Mouse (Mus musculus): ENCODE results near the gene Cox15.

Gene Cox15

DNA sequence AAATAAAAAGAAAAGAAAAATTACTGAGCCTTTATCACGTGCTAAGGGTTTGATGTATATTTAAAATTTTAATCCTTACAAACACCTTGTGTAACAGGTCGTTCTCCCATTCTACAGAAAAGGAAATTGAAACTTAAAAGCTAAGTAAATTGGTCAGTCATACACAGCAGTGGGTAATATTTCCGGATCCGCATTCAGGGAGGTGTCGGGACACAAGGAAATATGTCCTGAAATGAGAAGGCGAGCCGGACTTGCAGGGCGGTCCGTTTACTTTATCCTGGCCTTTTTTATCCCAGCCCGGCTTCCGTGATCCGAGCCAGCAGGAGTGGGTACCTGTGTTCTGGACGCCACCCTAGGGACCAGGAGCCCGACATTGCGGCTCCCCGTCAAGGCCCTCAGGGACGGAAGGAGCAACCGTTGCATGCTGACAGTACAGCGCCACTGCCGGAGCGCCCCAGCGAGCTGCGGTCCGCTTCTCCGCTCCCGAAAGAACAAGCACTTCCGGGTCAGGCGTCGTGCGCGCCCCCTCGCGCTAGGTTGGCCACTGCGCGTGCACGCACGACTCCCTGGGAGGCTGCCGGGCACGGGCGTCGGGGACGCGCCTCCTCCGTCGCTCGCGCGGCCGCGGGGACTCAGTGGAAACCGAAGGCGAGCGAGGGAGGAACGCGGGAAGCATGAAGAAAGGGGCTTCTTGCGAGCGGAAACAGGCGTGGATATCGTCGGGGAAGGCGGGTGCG is at the start of gene Cox15, which contains the start of gene Cutc:
Gene Cox15 (minus strand): TSS at position 512 of the 737 bp plus-strand sequence.
Gene Cutc (plus strand): TSS at position 508 of the 737 bp plus-strand sequence.
- in situ Hi-C loops (cut with MboI; ENCODE audit: unreplicated experiment in 2 of 2) = loop anchor here (5.0 to 25.0 kb wide), 6 partner anchors 40 to 965 kb away; partner anchors contain the start of genes Got1 (in 2 of the 2) and Hps1 (in 1 of the 2)

GRCm38 (mm10) chr19:43801427-43802051 is 48.7 kb upstream of the Cox15 start:
- in situ Hi-C loops (cut with MboI; ENCODE audit: unreplicated experiment in 2 of 2) = no loop called here

DNA sequence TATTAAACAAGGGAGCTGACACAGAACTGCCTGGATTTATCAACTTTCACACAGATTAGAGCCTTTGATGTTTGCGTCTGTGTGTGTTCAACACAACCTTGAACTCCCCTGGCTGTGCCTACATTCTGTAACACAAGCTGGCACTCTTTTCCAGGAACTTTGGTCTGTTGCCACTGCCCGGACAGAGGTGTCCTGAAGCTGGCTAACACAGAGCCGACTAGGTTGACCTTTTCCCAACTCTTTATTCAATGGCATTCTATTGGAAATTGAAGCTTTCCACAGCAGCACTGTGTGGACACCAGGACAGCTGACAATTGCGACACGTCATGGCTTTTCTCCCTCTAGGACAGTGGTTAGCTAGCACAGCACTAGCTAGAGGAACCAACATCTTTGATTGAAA is 44.4 kb upstream of the Cox15 start:
- in situ Hi-C loops (cut with MboI; ENCODE audit: unreplicated experiment in 2 of 2) = no loop called here

GRCm38 (mm10) chr19:43795511-43795910 is 42.7 kb upstream of the Cox15 start:
- in situ Hi-C loops (cut with MboI; ENCODE audit: unreplicated experiment in 2 of 2) = no loop called here

DNA sequence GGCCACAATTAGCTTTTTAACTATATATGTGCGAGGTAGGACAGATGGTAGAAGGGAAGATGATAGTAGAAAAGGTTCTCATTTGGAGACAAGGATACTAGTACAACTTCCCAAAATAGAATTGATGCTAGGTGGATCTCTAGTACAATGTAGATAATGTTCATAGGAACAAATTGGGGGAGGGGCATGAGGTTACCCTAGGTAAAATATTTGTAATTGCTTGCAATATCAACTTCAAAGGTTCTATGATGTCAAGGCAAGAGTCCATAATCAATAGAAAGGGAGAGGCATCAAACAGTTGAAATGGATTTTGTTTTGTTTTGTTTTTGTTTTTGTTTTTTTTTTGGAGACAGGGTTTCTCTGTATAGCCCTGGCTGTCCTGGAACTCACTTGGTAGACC is 41.2 kb upstream of the Cox15 start:
- in situ Hi-C loops (cut with MboI; ENCODE audit: unreplicated experiment in 2 of 2) = no loop called here

DNA sequence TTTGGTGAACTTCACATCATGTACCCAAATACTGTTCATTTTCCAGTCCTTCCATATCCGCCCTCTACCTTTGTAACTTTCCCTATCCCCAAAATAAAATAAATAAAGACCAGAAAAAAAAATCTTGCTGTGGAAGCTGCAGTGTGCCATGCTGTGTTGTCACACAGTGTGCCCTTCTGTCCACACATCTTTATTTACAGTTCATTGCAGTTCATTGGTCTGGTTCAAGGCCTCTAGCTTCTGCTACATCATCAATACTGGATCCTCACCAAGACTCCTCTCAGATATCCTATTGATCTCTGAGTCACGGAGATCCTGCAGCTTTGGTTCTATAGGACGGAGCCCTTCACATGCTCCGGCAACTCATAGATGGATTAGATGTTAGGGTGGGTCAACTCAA is 39.7 kb upstream of the Cox15 start:
- in situ Hi-C loops (cut with MboI; ENCODE audit: unreplicated experiment in 2 of 2) = no loop called here

DNA sequence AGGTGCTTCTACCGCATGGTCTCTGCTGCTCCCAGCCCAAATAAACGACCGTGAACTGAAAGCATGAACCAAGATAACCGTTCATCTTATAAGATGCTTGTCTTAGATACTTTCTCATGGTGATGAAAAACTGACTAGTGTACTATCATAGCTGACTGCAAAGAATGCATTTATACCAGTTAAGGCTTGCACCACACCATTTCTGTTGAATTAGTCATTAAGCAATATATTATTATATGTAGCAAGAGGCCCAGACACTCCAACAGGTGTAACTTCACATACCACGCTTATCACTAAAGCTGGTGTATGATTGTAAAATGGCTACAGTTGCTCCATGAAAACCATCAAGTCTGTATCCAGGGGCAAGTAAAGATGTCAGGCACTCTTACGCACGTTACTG is 37.0 kb upstream of the Cox15 start:
- in situ Hi-C loops (cut with MboI; ENCODE audit: unreplicated experiment in 2 of 2) = no loop called here

DNA sequence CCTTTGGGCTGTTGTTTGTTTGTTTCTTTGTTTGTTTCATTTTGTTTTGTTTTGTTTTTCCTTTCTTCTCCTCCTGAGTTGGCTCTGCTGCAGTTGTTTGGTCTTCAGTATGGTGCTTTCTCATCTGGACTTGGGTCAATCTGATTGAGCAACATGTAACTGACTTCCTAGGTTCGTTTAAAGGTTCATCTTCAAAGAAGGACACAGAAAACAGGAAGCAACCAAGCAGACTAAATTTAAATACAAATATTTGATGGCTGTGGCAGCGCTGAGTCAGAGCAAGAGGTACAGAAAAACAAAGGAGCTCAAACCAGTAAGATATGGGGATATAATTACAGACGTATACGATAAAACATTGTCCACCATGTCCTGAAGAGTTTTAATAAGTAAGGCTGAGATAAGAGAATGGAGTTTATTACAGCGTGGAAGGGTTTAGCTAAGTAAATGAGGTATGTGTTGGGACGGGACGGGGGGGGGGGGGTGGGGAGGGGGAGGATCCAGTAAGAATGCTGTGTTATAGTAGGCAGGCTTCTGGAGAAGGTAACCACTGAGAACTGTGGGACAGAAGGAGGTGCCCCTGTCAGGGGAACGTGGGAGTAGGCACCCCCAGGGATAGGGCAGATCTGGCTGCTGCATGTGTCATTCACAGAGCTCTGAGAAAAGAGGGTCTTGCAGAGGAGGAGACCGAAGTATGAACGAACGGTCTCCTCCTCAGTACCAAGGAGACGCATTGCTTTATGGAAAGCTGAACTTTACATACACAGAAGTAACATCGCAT is 33.6 kb upstream of the Cox15 start:
- in situ Hi-C loops (cut with MboI; ENCODE audit: unreplicated experiment in 2 of 2) = no loop called here

- in situ Hi-C loops (cut with MboI; ENCODE audit: unreplicated experiment in 2 of 2) = no loop called here
Observed at GRCm38 (mm10) chr19:43784761-43785160, 32.0 kb upstream of the Cox15 start.

DNA sequence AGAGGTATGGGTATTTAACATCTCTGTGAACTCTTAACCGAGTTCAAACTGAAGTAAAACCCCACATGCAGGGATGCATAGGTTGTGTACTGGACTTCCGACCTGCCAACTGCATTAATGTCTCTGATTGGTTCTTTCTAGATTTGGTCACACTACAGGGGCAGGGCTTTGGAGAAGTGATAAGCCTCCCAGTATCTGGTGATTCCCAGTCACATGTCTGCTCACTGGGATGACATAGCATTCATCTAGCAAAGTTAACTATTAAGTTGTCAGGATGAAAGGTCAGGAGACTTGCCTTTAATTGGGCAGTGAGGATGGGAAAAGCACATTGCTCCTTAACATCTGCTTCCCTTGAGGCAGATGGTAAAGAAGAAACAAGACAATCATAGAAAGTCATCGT is 29.2 kb upstream of the Cox15 start, which contains the start of gene Abcc2:
Gene Abcc2 (plus strand): TSS at position 213 of the 400 bp plus-strand sequence.
- in situ Hi-C loops (cut with MboI; ENCODE audit: unreplicated experiment in 2 of 2) = no loop called here

DNA sequence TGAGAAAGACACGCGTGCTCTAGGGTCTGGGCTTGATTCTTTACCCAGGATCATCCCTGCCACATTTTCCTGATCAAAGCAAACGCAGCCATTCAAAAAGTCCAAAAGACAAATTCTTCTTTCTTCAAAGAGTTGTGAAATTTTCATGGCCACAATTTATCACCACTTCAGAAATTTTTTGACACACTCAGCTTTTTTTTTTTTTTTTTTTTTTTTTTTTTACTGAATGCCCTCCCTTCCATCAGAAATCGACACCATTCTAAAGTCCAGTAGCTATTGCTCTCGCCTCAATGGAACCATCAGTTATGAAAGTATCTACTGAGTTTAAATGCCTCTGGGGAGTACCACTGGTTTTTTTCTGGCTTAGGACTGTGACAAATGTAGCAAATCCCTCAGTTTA is 27.6 kb upstream of the Cox15 start:
- in situ Hi-C loops (cut with MboI; ENCODE audit: unreplicated experiment in 2 of 2) = no loop called here

- in situ Hi-C loops (cut with MboI; ENCODE audit: unreplicated experiment in 2 of 2) = no loop called here
Observed at GRCm38 (mm10) chr19:43777308-43777707, 24.5 kb upstream of the Cox15 start.

- in situ Hi-C loops (cut with MboI; ENCODE audit: unreplicated experiment in 2 of 2) = no loop called here
Observed at GRCm38 (mm10) chr19:43776561-43776960, 23.8 kb upstream of the Cox15 start.

DNA sequence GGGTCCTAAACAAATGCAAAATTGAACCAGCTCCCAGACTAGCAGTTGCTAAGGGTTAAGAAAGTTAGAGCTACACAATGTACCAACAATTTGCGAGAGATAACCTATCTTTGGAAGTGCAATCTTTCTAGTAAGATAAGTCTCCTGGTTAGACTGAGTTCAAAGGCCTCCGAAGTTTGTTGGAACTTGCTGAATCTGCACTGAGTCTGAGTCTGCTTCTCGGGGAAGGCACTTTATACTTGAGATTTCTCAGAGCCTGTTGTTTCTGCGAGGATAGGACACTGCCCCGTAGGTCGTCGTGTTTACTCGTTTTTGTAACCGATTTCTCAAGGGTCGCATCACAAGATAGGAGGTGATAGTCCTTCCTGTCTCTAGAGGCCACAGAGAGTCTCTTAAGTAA is 22.6 kb upstream of the Cox15 start:
- in situ Hi-C loops (cut with MboI; ENCODE audit: unreplicated experiment in 2 of 2) = no loop called here

GRCm38 (mm10) chr19:43772311-43772710 is 19.5 kb upstream of the Cox15 start:
- in situ Hi-C loops (cut with MboI; ENCODE audit: unreplicated experiment in 2 of 2) = loop anchor here in 1 of 2 experiments (25.0 kb wide), 1 partner anchor 985 kb away; the partner anchor contains the start of gene Hps1

DNA sequence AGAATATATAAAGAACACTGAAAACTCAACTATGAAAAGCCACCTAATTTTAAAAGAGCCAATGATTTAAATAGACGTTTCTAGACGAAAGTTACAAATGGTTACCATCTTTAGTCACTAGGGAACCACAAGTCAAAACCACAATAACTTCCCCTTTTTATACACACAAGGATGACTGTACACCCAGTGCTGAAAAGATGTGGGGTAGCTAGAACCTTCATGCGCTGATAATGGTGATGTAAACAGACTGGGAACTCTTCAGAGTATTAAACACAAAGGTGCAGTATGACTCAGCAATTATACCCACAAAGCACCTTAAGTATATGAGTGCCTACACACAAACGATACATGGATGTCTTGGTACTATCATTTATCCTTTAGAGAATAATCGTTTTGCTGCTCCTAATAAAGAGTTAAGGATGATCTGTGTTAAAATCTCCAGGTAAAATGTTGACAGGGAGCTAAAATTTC is 18.7 kb upstream of the Cox15 start:
- in situ Hi-C loops (cut with MboI; ENCODE audit: unreplicated experiment in 2 of 2) = loop anchor here in 1 of 2 experiments (25.0 kb wide), 1 partner anchor 984 kb away; the partner anchor contains the start of gene Hps1

GRCm38 (mm10) chr19:43770584-43770983 is 17.8 kb upstream of the Cox15 start:
- in situ Hi-C loops (cut with MboI; ENCODE audit: unreplicated experiment in 2 of 2) = loop anchor here in 1 of 2 experiments (25.0 kb wide), 1 partner anchor 983 kb away; the partner anchor contains the start of gene Hps1

DNA sequence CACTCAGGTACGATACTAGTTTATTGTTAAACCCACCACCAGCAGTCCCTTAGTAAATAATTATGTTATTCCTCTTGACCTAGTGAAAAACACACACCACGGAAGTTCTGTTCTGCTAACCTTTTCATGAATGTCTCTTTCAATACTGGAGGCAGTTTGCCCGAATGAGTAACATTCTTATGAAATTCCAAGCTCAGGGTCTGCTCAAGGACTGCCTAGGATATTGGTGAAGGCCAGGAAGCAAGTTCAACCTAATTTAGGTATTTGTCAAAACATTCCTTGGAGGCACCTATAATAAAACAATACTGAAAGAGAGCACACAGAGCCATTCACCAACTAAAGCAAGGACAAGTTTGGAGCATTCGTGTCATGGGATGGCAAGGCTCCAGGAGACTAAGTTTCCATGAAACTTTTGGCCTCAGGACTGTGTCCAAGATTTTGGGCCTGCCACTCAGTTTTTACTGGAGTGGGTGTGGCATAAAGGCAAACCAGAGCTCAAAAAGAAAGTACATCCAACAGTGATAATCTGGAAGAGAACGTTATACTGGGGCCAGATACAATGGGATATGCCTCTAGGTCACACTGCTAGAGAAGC is 16.7 kb upstream of the Cox15 start:
- in situ Hi-C loops (cut with MboI; ENCODE audit: unreplicated experiment in 2 of 2) = loop anchor here in 1 of 2 experiments (25.0 kb wide), 1 partner anchor 982 kb away; the partner anchor contains the start of gene Hps1

DNA sequence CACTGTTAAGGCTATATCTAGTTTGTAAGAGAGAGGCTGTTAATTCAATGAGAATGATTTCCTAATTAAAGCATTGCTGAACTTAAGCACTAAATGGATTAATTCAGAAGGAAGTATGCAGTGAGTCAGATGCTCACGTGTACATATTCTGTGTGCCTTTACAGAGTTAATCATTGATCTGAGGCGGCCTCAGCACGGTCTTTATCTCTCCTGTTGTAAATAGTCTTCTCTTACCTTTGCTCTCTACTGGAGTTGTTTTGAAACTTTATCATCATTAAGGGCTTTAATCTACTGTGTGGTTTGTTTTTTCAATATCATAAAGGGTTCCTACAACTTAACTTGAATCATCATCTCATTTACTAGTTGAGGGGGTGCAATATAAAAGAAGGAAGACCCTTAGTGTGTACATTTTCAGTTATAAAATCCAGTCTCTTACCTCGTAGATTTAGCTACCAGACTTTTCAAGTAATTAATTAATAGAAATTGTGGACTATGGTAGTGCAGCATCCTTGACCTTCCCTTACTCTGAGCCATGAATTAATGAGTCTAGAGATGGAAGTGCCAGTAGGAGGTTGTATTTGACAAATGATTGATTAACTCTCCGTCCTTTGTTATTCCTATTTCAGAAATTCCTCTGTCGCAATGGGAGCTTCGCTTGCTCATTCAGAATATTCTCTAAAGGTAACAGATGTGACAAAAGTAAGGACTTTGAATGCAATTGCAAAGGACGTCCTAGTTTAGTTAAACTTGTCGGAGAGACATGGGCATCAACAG is 14.9 kb upstream of the Cox15 start:
- in situ Hi-C loops (cut with MboI; ENCODE audit: unreplicated experiment in 2 of 2) = loop anchor here in 1 of 2 experiments (25.0 kb wide), 1 partner anchor 980 kb away; the partner anchor contains the start of gene Hps1

Measured in v-Abl transformed pro-B cells (cell line).